9 mouse cellular contexts compared by ENCODE assay signal in the genomic region with DNA sequence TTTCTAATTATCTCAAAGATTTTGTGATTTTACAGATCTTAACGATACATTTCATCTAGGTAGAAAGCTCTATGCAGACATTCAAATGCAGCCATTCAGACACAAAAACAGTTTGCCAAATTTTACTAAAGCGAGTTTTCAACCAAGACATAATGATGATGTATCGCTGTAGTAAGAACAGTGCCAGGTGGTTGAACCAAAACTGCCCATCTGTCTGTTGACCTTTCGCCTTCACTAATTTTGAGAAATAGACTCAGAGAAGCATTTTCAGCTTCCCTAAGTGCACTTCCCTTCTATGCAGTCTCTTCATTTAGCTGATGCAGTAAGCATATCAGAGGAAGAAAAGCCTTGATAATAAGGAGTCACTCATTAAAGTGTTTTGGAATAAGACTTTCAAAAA.
"Had no signal": no experiment of that assay in that cellular context is flagged by ENCODE, and none has a peak within 500 bp of the region (broad histone marks: within the 10 kb centered on the region; RNA-seq: fewer than 3 reads in every experiment).

No protein-coding gene starts in this region.

- H3K9ac ChIP-seq: limb, embryonic 12.5 days; liver, embryonic 13.5 days; liver, postnatal 0 days; midbrain, embryonic 13.5 days had no signal

- H3K36me3 ChIP-seq: limb, embryonic 12.5 days; liver, embryonic 13.5 days; midbrain, embryonic 13.5 days had no signal

- ATAC-seq: liver, postnatal 0 days; midbrain, embryonic 13.5 days had no signal

- H3K4me3 ChIP-seq: limb, embryonic 12.5 days; liver, embryonic 13.5 days; midbrain, embryonic 13.5 days had no signal

- H3K27me3 ChIP-seq: limb, embryonic 12.5 days; liver, embryonic 13.5 days; midbrain, embryonic 13.5 days had no signal

- H3K9me3 ChIP-seq: limb, embryonic 12.5 days; liver, embryonic 13.5 days; midbrain, embryonic 13.5 days had no signal

- H3K27ac ChIP-seq: kidney, postnatal 0 days; limb, embryonic 12.5 days; liver, embryonic 13.5 days; midbrain, embryonic 13.5 days had no signal

- H3K4me1 ChIP-seq: limb, embryonic 12.5 days; liver, embryonic 13.5 days; midbrain, embryonic 13.5 days had no signal

- DNase-seq: kidney, postnatal 36 days; liver; liver, embryonic 13.5 days; liver, postnatal 0 days; right cerebral cortex, postnatal 14 days; thymus, postnatal 4 days had no signal

- H3K4me2 ChIP-seq: limb, embryonic 12.5 days; liver, embryonic 13.5 days; midbrain, embryonic 13.5 days had no signal
